8 mouse cellular contexts compared by ENCODE assay signal in the genomic region with DNA sequence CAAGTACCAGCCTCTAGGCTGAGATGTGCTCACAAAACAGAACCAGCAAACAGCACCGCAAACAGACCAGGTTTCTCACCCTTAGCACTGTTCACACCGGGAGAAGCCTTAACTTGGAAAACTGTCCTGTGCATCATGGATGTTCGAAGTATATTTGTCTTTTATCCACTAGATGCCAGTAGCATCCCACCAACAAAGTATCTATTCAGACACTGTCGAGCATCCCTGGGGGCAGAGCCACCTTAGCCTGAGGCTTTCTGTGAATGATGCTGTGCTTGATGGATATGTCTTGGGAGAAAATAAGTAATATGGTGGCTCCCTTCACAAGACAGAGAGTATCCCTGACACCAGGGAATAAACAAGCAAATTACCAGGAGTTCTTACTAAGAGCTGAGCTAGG.
A peak's percentile ranks its signal among the peaks of the same experiment; 100 is the strongest.
DNase-seq lines count a peak whose midpoint lies in the region; ATAC-seq and TF ChIP-seq lines count a peak whose summit lies in the region.

No protein-coding gene starts in this region.

- H3K36me3 ChIP-seq in hindbrain, postnatal 0 days (ENCODE audit: insufficient read depth, low read length), result peaks cover 8% of the 10 kb centered on the region; the same call in 1 of the 2 replicates
- peaks cover 3% of the 10 kb centered on the region; the same call in 1 of the 2 replicates for H3K36me3 ChIP-seq in splenic B cell, adult 2 months (ENCODE audit: control insufficient read depth, insufficient read depth, low read length, poor library complexity, severe bottlenecking)

- H3K27ac ChIP-seq in hindbrain, postnatal 0 days, result no peak overlapping the region

- DNase-seq in embryo, embryonic 10 days (ENCODE audit: low spot score), result peak; percentile 20
- no peak for DNase-seq in embryo, embryonic 9.5 days (ENCODE audit: extremely low spot score)
- peak; percentile 10 for DNase-seq in lung, postnatal 10 days
- DNase-seq in lung, postnatal 25 days (ENCODE audit: low spot score), result no peak
- DNase-seq in hindbrain, postnatal 0 days (ENCODE audit: low spot score), result peak; percentile 81
- DNase-seq in splenic B cell, adult 2 months (ENCODE audit: low read depth, low spot score), result peak; percentile 13
- no peak for DNase-seq in gastrocnemius, postnatal 10 days
- DNase-seq in right cerebral cortex, postnatal 25 days, result no peak

- H3K4me1 ChIP-seq in hindbrain, postnatal 0 days (ENCODE audit: insufficient read depth, low read length), result no peaks in the 10 kb centered on the region

- TF ChIP-seq CTCF in hindbrain, postnatal 0 days (IDR thresholded peaks at IDR 0.05; ENCODE audit: low read depth), result peak; percentile 79

- H3K9me3 ChIP-seq in hindbrain, postnatal 0 days (ENCODE audit: low read length), result no peaks in the 10 kb centered on the region

- peak; percentile 90 for ATAC-seq in hindbrain, postnatal 0 days

- WGBS in hindbrain, postnatal 0 days, result 70% methylated on average over 4 of the region's 4 CpGs

- H3K27me3 ChIP-seq in hindbrain, postnatal 0 days (ENCODE audit: insufficient read depth, low read length), result no peaks in the 10 kb centered on the region
- no peaks in the 10 kb centered on the region for H3K27me3 ChIP-seq in splenic B cell, adult 2 months (ENCODE audit: control insufficient read depth, insufficient read depth, low read length, poor library complexity, severe bottlenecking)

- H3K9ac ChIP-seq in hindbrain, postnatal 0 days (replicated peaks; ENCODE audit: low read length), result no peak overlapping the region

- no peak overlapping the region for H3K4me3 ChIP-seq in hindbrain, postnatal 0 days (ENCODE audit: low read length)

- no peak overlapping the region for H3K4me2 ChIP-seq in hindbrain, postnatal 0 days (ENCODE audit: low read depth, low read length)

Comparison
In these comparisons a context has a peak if more than half of its experiments do, and no peak if none do; other contexts are left out.
1. DNase-seq: peak in embryo, embryonic 10 days (single experiment), lung, postnatal 10 days (single experiment), hindbrain, postnatal 0 days (single experiment) and splenic B cell, adult 2 months (single experiment); none in embryo, embryonic 9.5 days (single experiment), lung, postnatal 25 days (single experiment), gastrocnemius, postnatal 10 days (single experiment) and right cerebral cortex, postnatal 25 days (single experiment).